Mouse (Mus musculus): ENCODE results near the gene Tmem151b. TPM values are rescaled to one million over a fixed set of nuclear protein-coding genes. Genes with fewer than 3 reads are reported as not detected.

The Tmem151b gene
- polyA plus RNA-seq, 1 experiment from 2014 or later = 25.6 TPM

DNA sequence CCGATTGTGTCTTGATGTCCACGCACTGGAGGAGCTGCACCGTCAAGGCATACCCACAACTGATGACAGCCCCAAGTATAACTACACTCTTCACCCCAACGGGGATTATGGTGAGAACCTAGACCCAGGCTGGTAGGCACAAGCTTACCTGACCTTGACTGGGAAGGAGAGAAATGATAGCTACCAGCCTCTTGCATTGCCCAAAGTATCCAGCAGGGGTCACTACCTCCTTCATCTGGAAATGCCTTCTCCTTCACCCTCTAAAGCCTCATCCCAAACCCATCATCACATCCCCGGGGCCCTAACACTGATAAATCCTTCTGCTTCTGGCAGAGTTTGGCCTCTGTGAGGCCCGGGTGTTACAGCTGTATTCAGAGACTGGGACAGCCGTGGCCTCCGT lies 33.0 kb downstream of the Tmem151b start:
- Histone ChIP-seq H3K27ac (replicated peaks) (no peak overlapping the region), H3K4me3 (replicated peaks) (no peak overlapping the region), H3K4me1 (peaks cover 3% of the 10 kb centered on the region), H3K27me3 (replicated peaks) (no peaks in the 10 kb centered on the region), H3K9me3 (replicated peaks) (no peaks in the 10 kb centered on the region), H3K36me3 (peaks cover 23% of the 10 kb centered on the region), H3K4me2 (no peak overlapping the region), H3K9ac (replicated peaks) (no peak overlapping the region)
- WGBS = 52% methylated on average over 8 of the region's 8 CpGs
- peak; percentile 40 for ATAC-seq (ENCODE audit: low FRiP score)

- no peak for ATAC-seq (ENCODE audit: low FRiP score)
- Histone ChIP-seq H3K4me3 (replicated peaks) (no peak overlapping the region), H3K4me1 (peaks cover 3% of the 10 kb centered on the region), H3K9me3 (replicated peaks) (no peaks in the 10 kb centered on the region), H3K27me3 (replicated peaks) (no peaks in the 10 kb centered on the region), H3K36me3 (peaks cover 28% of the 10 kb centered on the region), H3K4me2 (no peak overlapping the region), H3K27ac (replicated peaks) (no peak overlapping the region), H3K9ac (replicated peaks) (no peak overlapping the region)
- 83% methylated on average over 10 of the region's 10 CpGs for WGBS
These were observed 33.7 kb downstream of the Tmem151b start for GRCm38 (mm10) chr17:45515806-45516205.

DNA sequence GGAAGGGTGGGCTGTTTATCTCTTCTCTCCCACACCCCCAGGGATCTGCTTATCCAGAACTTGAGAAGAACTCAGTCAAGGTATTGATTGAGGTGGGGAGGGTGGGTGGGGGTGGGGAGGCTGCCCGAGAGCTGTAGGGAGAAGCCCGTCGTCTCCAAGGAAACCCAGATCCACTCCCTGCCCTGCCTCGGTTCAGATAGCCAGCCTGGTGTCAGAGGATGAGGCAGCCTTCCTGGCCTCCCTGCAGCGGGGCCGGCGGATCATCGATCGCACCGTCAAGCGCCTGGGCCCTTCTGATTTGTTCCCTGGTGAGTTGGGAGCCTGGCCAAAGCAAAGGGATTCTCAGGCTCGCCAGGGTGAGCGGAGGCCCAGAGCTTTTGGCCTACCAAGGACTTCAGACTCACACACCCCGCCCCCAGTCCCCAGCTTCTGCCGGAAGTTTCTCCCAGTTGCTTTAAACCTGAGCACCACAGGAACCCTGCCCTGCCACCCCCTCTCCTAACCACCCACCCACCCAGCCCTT lies 34.2 kb downstream of the Tmem151b start:
- Histone ChIP-seq H3K9me3 (replicated peaks) (no peaks in the 10 kb centered on the region), H3K36me3 (peaks cover 27% of the 10 kb centered on the region), H3K9ac (replicated peaks) (no peak overlapping the region), H3K4me1 (peaks cover 3% of the 10 kb centered on the region), H3K27ac (replicated peaks) (no peak overlapping the region), H3K4me3 (replicated peaks) (no peak overlapping the region), H3K27me3 (replicated peaks) (no peaks in the 10 kb centered on the region), H3K4me2 (no peak overlapping the region)
- WGBS = 65% methylated on average over 15 of the region's 15 CpGs
- no peak for ATAC-seq (ENCODE audit: low FRiP score)

DNA sequence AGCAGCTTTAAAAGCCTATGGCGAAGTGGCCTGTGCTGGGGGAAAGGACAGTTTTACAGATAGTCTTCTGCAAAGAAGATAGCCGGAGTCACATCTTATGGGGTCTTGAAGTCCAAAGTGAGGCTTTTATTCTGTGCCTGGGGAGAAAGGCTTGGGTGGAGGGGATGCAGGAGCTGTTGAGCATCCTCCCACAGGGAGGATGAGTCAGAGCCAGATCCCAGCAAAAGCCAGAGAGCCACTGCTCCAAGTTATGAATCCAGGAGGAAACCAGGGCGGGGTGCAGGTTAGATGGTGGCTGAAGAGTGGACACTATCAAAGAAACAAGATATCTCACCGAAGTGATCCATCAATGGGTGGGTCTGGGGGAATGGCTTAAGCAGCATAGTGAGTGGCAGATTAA lies 37.7 kb downstream of the Tmem151b start:
- Histone ChIP-seq H3K9ac (replicated peaks) (no peak overlapping the region), H3K27me3 (replicated peaks) (no peaks in the 10 kb centered on the region), H3K27ac (replicated peaks) (no peak overlapping the region), H3K36me3 (peaks cover 29% of the 10 kb centered on the region), H3K9me3 (replicated peaks) (no peaks in the 10 kb centered on the region), H3K4me2 (no peak overlapping the region), H3K4me3 (replicated peaks) (no peak overlapping the region), H3K4me1 (peaks cover 14% of the 10 kb centered on the region)
- WGBS = 94% methylated on average over 4 of the region's 4 CpGs
- ATAC-seq (ENCODE audit: low FRiP score) = no peak

GRCm38 (mm10) chr17:45510871-45511270 lies 38.6 kb downstream of the Tmem151b start:
- Histone ChIP-seq H3K27ac (replicated peaks) (no peak overlapping the region), H3K9ac (replicated peaks) (no peak overlapping the region), H3K4me1 (peaks cover 18% of the 10 kb centered on the region), H3K4me3 (replicated peaks) (no peak overlapping the region), H3K36me3 (peaks cover 29% of the 10 kb centered on the region), H3K9me3 (replicated peaks) (no peaks in the 10 kb centered on the region), H3K27me3 (replicated peaks) (no peaks in the 10 kb centered on the region), H3K4me2 (no peak overlapping the region)
- 95% methylated on average over 4 of the region's 4 CpGs for WGBS
- no peak for ATAC-seq (ENCODE audit: low FRiP score)

GRCm38 (mm10) chr17:45506700-45507189 lies 42.7 kb downstream of the Tmem151b start, which contains the start of gene Aars2:
TSS of gene Aars2 (plus strand) at chr17:45506841.
- H3K9me3 ChIP-seq (replicated peaks) = no peaks in the 10 kb centered on the region
- peaks cover 29% of the 10 kb centered on the region for H3K36me3 ChIP-seq
- peak; percentile 97 for ATAC-seq (ENCODE audit: low FRiP score)
- H3K4me3 ChIP-seq (replicated peaks) = peak within 1 kb of the TSS; percentile 93
- peaks cover 18% of the 10 kb centered on the region for H3K4me1 ChIP-seq
- peak within 1 kb of the TSS; percentile 54 for H3K4me2 ChIP-seq
- peak within 1 kb of the TSS; percentile 98 for H3K27ac ChIP-seq (replicated peaks)
- WGBS = under 1% methylated on average over 42 of the region's 42 CpGs
- H3K27me3 ChIP-seq (replicated peaks) = no peaks in the 10 kb centered on the region
- peak within 1 kb of the TSS; percentile 85 for H3K9ac ChIP-seq (replicated peaks)

GRCm38 (mm10) chr17:45505941-45506465 lies 43.5 kb downstream of the Tmem151b start:
- WGBS = 74% methylated on average over 6 of the region's 6 CpGs
- Histone ChIP-seq H3K36me3 (peaks cover 21% of the 10 kb centered on the region), H3K4me1 (peaks cover 18% of the 10 kb centered on the region), H3K9ac (replicated peaks) (0 out of 2 replicates have a peak overlapping the region, but pooled peaks have one; percentile 10), H3K9me3 (replicated peaks) (no peaks in the 10 kb centered on the region), H3K27ac (replicated peaks) (no peak overlapping the region), H3K4me3 (replicated peaks) (no peak overlapping the region), H3K4me2 (0 out of 2 replicates have a peak overlapping the region, but pooled peaks have one; percentile 23), H3K27me3 (replicated peaks) (no peaks in the 10 kb centered on the region)
- ATAC-seq (ENCODE audit: low FRiP score) = no peak

GRCm38 (mm10) chr17:45503301-45503973 lies 46.0 kb downstream of the Tmem151b start:
- Histone ChIP-seq H3K36me3 (peaks cover under 1% of the 10 kb centered on the region; the same call in 1 of the 2 replicates), H3K27ac (replicated peaks) (no peak overlapping the region), H3K4me1 (peaks cover 20% of the 10 kb centered on the region), H3K9ac (replicated peaks) (no peak overlapping the region), H3K9me3 (replicated peaks) (no peaks in the 10 kb centered on the region), H3K4me3 (replicated peaks) (no peak overlapping the region), H3K27me3 (replicated peaks) (no peaks in the 10 kb centered on the region), H3K4me2 (no peak overlapping the region)
- whole genome bisulfite sequencing = 67% methylated on average over 5 of the region's 5 CpGs
- ATAC-seq (ENCODE audit: low FRiP score) = no peak

DNA sequence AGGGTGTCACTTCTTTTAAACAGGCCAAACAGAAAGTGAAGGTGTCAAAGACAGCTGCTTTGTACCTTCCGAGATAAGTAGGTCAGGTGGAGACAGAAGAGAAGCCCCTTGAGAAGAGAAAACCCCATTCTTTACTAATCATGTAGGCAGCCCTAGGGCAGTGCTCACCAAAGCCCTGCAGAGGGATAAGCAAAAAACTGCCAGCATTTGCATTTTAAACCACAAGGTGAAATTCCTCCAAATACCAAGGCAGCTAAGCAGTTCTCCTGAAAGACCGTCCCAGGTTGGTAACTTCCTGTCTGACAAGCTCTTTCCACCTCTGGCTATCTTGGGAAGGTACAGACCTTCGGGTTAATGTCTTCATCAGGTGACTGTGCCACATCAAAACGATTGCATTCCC lies 47.2 kb downstream of the Tmem151b start:
- Histone ChIP-seq H3K4me3 (replicated peaks) (no peak overlapping the region), H3K4me2 (no peak overlapping the region), H3K9me3 (replicated peaks) (no peaks in the 10 kb centered on the region), H3K36me3 (no peaks in the 10 kb centered on the region), H3K9ac (replicated peaks) (no peak overlapping the region), H3K27me3 (replicated peaks) (no peaks in the 10 kb centered on the region), H3K4me1 (peaks cover 12% of the 10 kb centered on the region), H3K27ac (replicated peaks) (no peak overlapping the region)
- WGBS = 64% methylated on average over 4 of the region's 4 CpGs
- no peak for ATAC-seq (ENCODE audit: low FRiP score)

- Histone ChIP-seq H3K4me1 (0 out of 2 replicates have a peak, but pooled peaks cover 3% of the 10 kb centered on the region), H3K4me2 (no peak overlapping the region), H3K27ac (replicated peaks) (no peak overlapping the region), H3K36me3 (no peaks in the 10 kb centered on the region), H3K4me3 (replicated peaks) (no peak overlapping the region), H3K27me3 (replicated peaks) (no peaks in the 10 kb centered on the region), H3K9ac (replicated peaks) (no peak overlapping the region), H3K9me3 (replicated peaks) (no peaks in the 10 kb centered on the region)
- WGBS = 28% methylated on average over 4 of the region's 4 CpGs
- no peak for ATAC-seq (ENCODE audit: low FRiP score)
These were observed 48.5 kb downstream of the Tmem151b start for GRCm38 (mm10) chr17:45500981-45501380.

GRCm38 (mm10) chr17:45499516-45499915 lies 50.0 kb downstream of the Tmem151b start:
- no peaks in the 10 kb centered on the region for H3K27me3 ChIP-seq (replicated peaks)
- no peak overlapping the region for H3K9ac ChIP-seq (replicated peaks)
- no peaks in the 10 kb centered on the region for H3K36me3 ChIP-seq
- H3K4me1 ChIP-seq = 0 out of 2 replicates have a peak, but pooled peaks cover 3% of the 10 kb centered on the region
- H3K27ac ChIP-seq (replicated peaks) = no peak overlapping the region
- H3K4me3 ChIP-seq (replicated peaks) = no peak overlapping the region
- H3K9me3 ChIP-seq (replicated peaks) = no peaks in the 10 kb centered on the region
- no peak overlapping the region for H3K4me2 ChIP-seq
- no peak for ATAC-seq (ENCODE audit: low FRiP score)
- WGBS = 69% methylated on average over 2 of the region's 2 CpGs

- Histone ChIP-seq H3K27ac (replicated peaks) (no peak overlapping the region), H3K36me3 (no peaks in the 10 kb centered on the region), H3K27me3 (replicated peaks) (no peaks in the 10 kb centered on the region), H3K4me1 (0 out of 2 replicates have a peak, but pooled peaks cover 3% of the 10 kb centered on the region), H3K9ac (replicated peaks) (no peak overlapping the region), H3K4me2 (no peak overlapping the region), H3K9me3 (replicated peaks) (no peaks in the 10 kb centered on the region), H3K4me3 (replicated peaks) (no peak overlapping the region)
- no peak for ATAC-seq (ENCODE audit: low FRiP score)
- WGBS = 88% methylated on average over 13 of the region's 13 CpGs
These were observed 51.1 kb downstream of the Tmem151b start for GRCm38 (mm10) chr17:45498397-45498796.
